Mouse (Mus musculus) leukemia stem cell, adult 10-12 weeks (primary cell): ENCODE results near the gene Stk32b. TPM values are rescaled to one million over a fixed set of nuclear protein-coding genes. Genes with fewer than 3 reads are reported as not detected.

Source experiments
- polyA plus RNA-seq: library from polyadenylated mRNA; stranded (reverse); fragments of >175 nt; gene quantifications from 2 replicates; pipeline ENCODE4 v1.2.3, GENCODE M21; 2012; ENCODE audit warnings: low replicate concordance

The Stk32b gene
- 0.11 and 0.30 TPM in 2 replicates for polyA plus RNA-seq

GRCm38 (mm10) chr5:37716505-37717372 is at the start of gene Stk32b:
Gene Stk32b (minus strand): TSS chr5:37717171.

GRCm38 (mm10) chr5:37735224-37735623 is 18.3 kb upstream of the Stk32b start, which contains the start of gene Cytl1:
Gene Cytl1 (plus strand): TSS chr5:37735519.

Other genes starting within 250 kb of the Stk32b start
- not detected in 2 replicates for gene Cytl1, start 18.3 kb upstream of the Stk32b start, polyA plus RNA-seq
- gene Msx1, start 107.4 kb upstream of the Stk32b start, polyA plus RNA-seq, result 0.09 and 0.49 TPM in 2 replicates